Mouse (Mus musculus) limb, embryonic 11.5 days (tissue): ENCODE data around the gene Serpinb2. TPM values are rescaled to one million over a fixed set of nuclear protein-coding genes. Genes with fewer than 3 reads are reported as not detected.

Source experiments
- ATAC-seq: fragments of 200-750 bp; cut with Nextera tagmentation; 2 replicates; pipeline ENCODE4 v1.8.0; 2017; ENCODE audit warnings: low read depth; ENCODE audit not compliant: insufficient number of reproducible peaks, low FRiP score, low TSS enrichment
- DNase-seq: peaks from one replicate; pipeline ENCODE4 v3.0.0-alpha.2; 2015; ENCODE audit warnings: low spot score
- H3K27ac ChIP-seq: fragments of 300-500 bp; sonication (generic); replicated peaks from 2 replicates; pipeline ENCODE4 v1.5.1; 2014; ENCODE audit warnings: low read depth, mild to moderate bottlenecking, low read length
- H3K27me3 ChIP-seq: fragments of 300-500 bp; sonication (generic); 2 replicates; pipeline ENCODE4 v1.6.1; 2014; ENCODE audit warnings: mild to moderate bottlenecking, low read length, mixed read lengths; ENCODE audit not compliant: control insufficient read depth, insufficient read depth
- H3K36me3 ChIP-seq: fragments of 300-500 bp; sonication (generic); 2 replicates; pipeline ENCODE4 v1.6.1; 2014; ENCODE audit warnings: mild to moderate bottlenecking, low read length, moderate library complexity, mixed read lengths; ENCODE audit not compliant: control insufficient read depth, insufficient read depth
- H3K4me1 ChIP-seq: fragments of 300-500 bp; sonication (generic); 2 replicates; pipeline ENCODE4 v1.6.1; 2014; ENCODE audit warnings: low read length, mixed read lengths; ENCODE audit not compliant: control insufficient read depth, insufficient read depth
- H3K4me2 ChIP-seq: fragments of 300-500 bp; sonication (generic); 2 replicates; pipeline ENCODE4 v1.6.1; 2014; ENCODE audit warnings: low read depth, mild to moderate bottlenecking, moderate library complexity; ENCODE audit not compliant: severe bottlenecking
- H3K4me3 ChIP-seq: fragments of 300-500 bp; sonication (generic); 2 replicates; pipeline ENCODE4 v1.5.1; 2014; ENCODE audit warnings: low read depth, low read length
- H3K9ac ChIP-seq: fragments of 300-500 bp; sonication (generic); 2 replicates; pipeline ENCODE4 v1.6.1; 2014; ENCODE audit warnings: mild to moderate bottlenecking, low read length
- H3K9me3 ChIP-seq: fragments of 300-500 bp; sonication (generic); 2 replicates; pipeline ENCODE4 v1.6.1; 2016; ENCODE audit warnings: low read length; ENCODE audit not compliant: control insufficient read depth
- WGBS: fragments of 180-500 bp; shearing (Covaris S2); extraction: QIAGEN DNeasy Blood & Tissue Kit; methylation state at CpG from one replicate; pipeline ENCODE4 v1.1.7; 2014; 5-methylcytosine and 5-hydroxymethylcytosine counted together
- polyA plus RNA-seq: library from polyadenylated mRNA; unstranded; fragments of >200 nt; fragmentation: Nextera tagmentation; extraction: Ambion mirVana; gene quantifications from 2 replicates; pipeline ENCODE4 v1.2.1, GENCODE M21; 2014

Serpinb2 gene
- polyA plus RNA-seq: 0.43 and 0.47 TPM in 2 replicates

- no peak within 1 kb of the TSS for H3K4me3 ChIP-seq
- H3K9ac ChIP-seq: no peak within 1 kb of the TSS
- DNase-seq (no peak), ATAC-seq (no peak)
- no peak within 1 kb of the TSS for H3K4me2 ChIP-seq
- no peaks in the 10 kb centered on the region for H3K27me3 ChIP-seq
- no peak within 1 kb of the TSS for H3K27ac ChIP-seq
- H3K9me3 ChIP-seq: no peaks in the 10 kb centered on the region
- 64% methylated on average over 5 of the region's 5 CpGs for WGBS
- H3K36me3 ChIP-seq: no peaks in the 10 kb centered on the region
- no peaks in the 10 kb centered on the region for H3K4me1 ChIP-seq
Observed at GRCm38 (mm10) chr1:107511252-107511651, at the start of gene Serpinb2. Gene Serpinb2, plus strand, starts transcription at chr1:107511423.

GRCm38 (mm10) chr1:107479909-107480308 lies 31.3 kb upstream of the Serpinb2 start:
- Histone ChIP-seq H3K36me3 (no peaks in the 10 kb centered on the region), H3K4me1 (no peaks in the 10 kb centered on the region), H3K9me3 (no peaks in the 10 kb centered on the region), H3K9ac (no peak overlapping the region), H3K27me3 (no peaks in the 10 kb centered on the region), H3K4me2 (no peak overlapping the region), H3K4me3 (no peak overlapping the region), H3K27ac (no peak overlapping the region)
- ATAC-seq (no peak), DNase-seq (no peak)

GRCm38 (mm10) chr1:107481452-107481851 lies 29.8 kb upstream of the Serpinb2 start:
- Histone ChIP-seq H3K36me3 (no peaks in the 10 kb centered on the region), H3K9ac (no peak overlapping the region), H3K27me3 (no peaks in the 10 kb centered on the region), H3K4me3 (no peak overlapping the region), H3K4me2 (no peak overlapping the region), H3K9me3 (no peaks in the 10 kb centered on the region), H3K4me1 (no peaks in the 10 kb centered on the region), H3K27ac (no peak overlapping the region)
- DNase-seq (peak; percentile 86), ATAC-seq (peak; percentile 66)
- WGBS: 36% methylated on average over 11 of the region's 11 CpGs

- no peaks in the 10 kb centered on the region for H3K27me3 ChIP-seq
Observed at GRCm38 (mm10) chr1:107489577-107489976, 21.6 kb upstream of the Serpinb2 start.

GRCm38 (mm10) chr1:107496789-107497188 lies 14.4 kb upstream of the Serpinb2 start:
- Histone ChIP-seq H3K9ac (no peak overlapping the region), H3K27ac (no peak overlapping the region), H3K9me3 (no peaks in the 10 kb centered on the region), H3K36me3 (no peaks in the 10 kb centered on the region), H3K4me1 (no peaks in the 10 kb centered on the region), H3K4me3 (no peak overlapping the region), H3K27me3 (no peaks in the 10 kb centered on the region), H3K4me2 (no peak overlapping the region)
- WGBS: 85% methylated on average over 2 of the region's 2 CpGs
- DNase-seq: no peak
- ATAC-seq: no peak

More at GRCm38 (mm10) chr1:107489577-107489976, 21.6 kb upstream of the Serpinb2 start:
- Histone ChIP-seq H3K27ac (no peak overlapping the region), H3K4me1 (no peaks in the 10 kb centered on the region), H3K9me3 (no peaks in the 10 kb centered on the region), H3K4me3 (no peak overlapping the region), H3K9ac (no peak overlapping the region), H3K4me2 (no peak overlapping the region), H3K36me3 (no peaks in the 10 kb centered on the region)
- WGBS: 45% methylated on average over 8 of the region's 8 CpGs
- no peak for ATAC-seq
- DNase-seq: no peak

GRCm38 (mm10) chr1:107502025-107502424 lies 9.2 kb upstream of the Serpinb2 start:
- ATAC-seq (no peak), DNase-seq (no peak)
- no peaks in the 10 kb centered on the region for H3K9me3 ChIP-seq
- no peak overlapping the region for H3K4me3 ChIP-seq
- H3K4me1 ChIP-seq: no peaks in the 10 kb centered on the region
- H3K27me3 ChIP-seq: no peaks in the 10 kb centered on the region
- no peak overlapping the region for H3K27ac ChIP-seq
- H3K4me2 ChIP-seq: no peak overlapping the region
- no peaks in the 10 kb centered on the region for H3K36me3 ChIP-seq
- H3K9ac ChIP-seq: no peak overlapping the region

GRCm38 (mm10) chr1:107503294-107503693 lies 7.9 kb upstream of the Serpinb2 start:
- Histone ChIP-seq H3K4me1 (no peaks in the 10 kb centered on the region), H3K4me2 (no peak overlapping the region), H3K9ac (no peak overlapping the region), H3K36me3 (no peaks in the 10 kb centered on the region), H3K4me3 (no peak overlapping the region), H3K27me3 (no peaks in the 10 kb centered on the region), H3K27ac (no peak overlapping the region), H3K9me3 (no peaks in the 10 kb centered on the region)
- no peak for ATAC-seq
- 84% methylated on average over 3 of the region's 3 CpGs for WGBS
- no peak for DNase-seq

GRCm38 (mm10) chr1:107505898-107506562 lies 5.2 kb upstream of the Serpinb2 start:
- Histone ChIP-seq H3K36me3 (no peaks in the 10 kb centered on the region), H3K27ac (no peak overlapping the region), H3K4me1 (no peaks in the 10 kb centered on the region), H3K4me2 (no peak overlapping the region), H3K9me3 (no peaks in the 10 kb centered on the region), H3K9ac (no peak overlapping the region), H3K4me3 (no peak overlapping the region), H3K27me3 (no peaks in the 10 kb centered on the region)
- no peak for ATAC-seq
- no peak for DNase-seq
- 83% methylated on average over 8 of the region's 8 CpGs for WGBS
